Mouse (Mus musculus) heart, embryonic 10.5 days (tissue): ENCODE measurements around the gene Pbx3. TPM values are rescaled to one million over a fixed set of nuclear protein-coding genes. Genes with fewer than 3 reads are reported as not detected.

Source experiments
- polyA plus RNA-seq: library from polyadenylated mRNA; unstranded; fragments of >200 nt; fragmentation: Nextera tagmentation; extraction: Ambion mirVana; gene quantifications from 2 replicates; pipeline ENCODE4 v1.2.1, GENCODE M21; 2016

The Pbx3 gene
- polyA plus RNA-seq, 1 experiment from 2014 or later, result 33.3 TPM

Other genes with a start within 250 kb of the Pbx3 start
- 68.1 and 75.8 TPM in 2 replicates for gene Mapkap1, start 33.6 kb upstream of the Pbx3 start, polyA plus RNA-seq